Mouse (Mus musculus): ENCODE results near the gene Tenm4.

DNA sequence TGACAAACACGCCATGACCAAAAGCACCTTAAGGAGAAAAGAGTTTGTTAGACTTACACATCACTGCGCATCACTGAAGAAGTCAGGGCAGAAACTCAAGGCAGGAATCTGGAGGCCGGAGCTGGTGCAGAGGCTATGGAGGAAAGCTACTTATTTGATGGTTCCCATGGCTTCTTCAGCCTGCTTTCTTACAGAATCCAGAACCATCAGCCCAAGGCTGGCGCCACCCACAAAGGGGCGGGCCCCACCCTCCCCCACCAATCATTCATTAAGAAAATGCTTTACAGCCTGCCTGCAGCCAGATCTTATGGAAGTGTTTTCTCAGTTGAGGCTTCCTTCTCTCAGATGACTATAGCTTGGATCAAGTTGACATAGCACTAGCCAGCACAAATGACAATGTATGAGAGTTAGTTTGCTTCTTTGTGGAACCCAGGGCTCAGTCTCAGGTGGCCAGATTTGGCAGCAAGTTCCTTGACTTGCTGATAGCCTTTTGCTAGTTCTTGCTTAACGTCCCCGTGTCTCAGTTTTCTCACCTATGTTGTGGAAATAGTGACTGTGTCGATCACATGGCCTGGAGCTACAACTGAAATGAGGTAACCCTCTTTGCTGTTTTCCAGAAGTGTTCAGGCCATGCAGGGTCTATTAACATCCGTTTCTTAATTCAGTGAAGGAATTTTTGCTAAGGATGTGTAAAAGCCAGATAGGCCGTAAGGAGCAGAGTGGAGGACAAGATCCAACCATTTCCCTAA lies 32.9 kb downstream of the Tenm4 start:
- TF ChIP-seq CTCF (conservative IDR thresholded peaks at IDR 0.05 in 1 of 2, IDR thresholded peaks at IDR 0.05 in 1 of 2; ENCODE audit: low read depth in 2 of 2, low read length in 2 of 2) (no peak), EP300 (IDR thresholded peaks at IDR 0.05; ENCODE audit: low read length) (no peak), POLR2A (IDR thresholded peaks at IDR 0.05; ENCODE audit: low read depth, low read length) (no peak), SMC3 (IDR thresholded peaks at IDR 0.05; ENCODE audit: low read depth, low read length) (no peak), CHD2 (IDR thresholded peaks at IDR 0.05; ENCODE audit: low read length) (no peak), MAX (IDR thresholded peaks at IDR 0.05; ENCODE audit: low read length) (no peak), MAFK (IDR thresholded peaks at IDR 0.05; ENCODE audit: insufficient replicate concordance, low read length) (no peak), JUND (conservative IDR thresholded peaks at IDR 0.05; ENCODE audit: low read depth, low read length) (no peak), USF2 (conservative IDR thresholded peaks at IDR 0.05; ENCODE audit: low read depth, low read length) (no peak), ZMIZ1 (IDR thresholded peaks at IDR 0.05; ENCODE audit: low read depth, low read length) (no peak), UBTF (IDR thresholded peaks at IDR 0.05; ENCODE audit: low read depth, low read length) (no peak), ZC3H11A (IDR thresholded peaks at IDR 0.05; ENCODE audit: low read depth, low read length) (no peak)

Measured in CH12.LX (cell line).